Mouse (Mus musculus) testis, adult 2 months (tissue): ENCODE data around the gene Impad1.

ENCODE experiments used
- CTCF ChIP-seq: fragments of 200-500 bp; IDR thresholded peaks from 2 replicates; pipeline ENCODE4 v1.5.1; 2012; ENCODE audit warnings: low read depth, mild to moderate bottlenecking, inconsistent platforms, low read length, moderate library complexity; ENCODE audit not compliant: control insufficient read depth, insufficient read depth, insufficient replicate concordance
- POLR2A ChIP-seq: fragments of 200-500 bp; IDR thresholded peaks from 2 replicates; pipeline ENCODE4 v1.6.1; 2012; ENCODE audit warnings: low read depth, mild to moderate bottlenecking, inconsistent platforms, low read length, moderate library complexity; ENCODE audit not compliant: control insufficient read depth

DNA sequence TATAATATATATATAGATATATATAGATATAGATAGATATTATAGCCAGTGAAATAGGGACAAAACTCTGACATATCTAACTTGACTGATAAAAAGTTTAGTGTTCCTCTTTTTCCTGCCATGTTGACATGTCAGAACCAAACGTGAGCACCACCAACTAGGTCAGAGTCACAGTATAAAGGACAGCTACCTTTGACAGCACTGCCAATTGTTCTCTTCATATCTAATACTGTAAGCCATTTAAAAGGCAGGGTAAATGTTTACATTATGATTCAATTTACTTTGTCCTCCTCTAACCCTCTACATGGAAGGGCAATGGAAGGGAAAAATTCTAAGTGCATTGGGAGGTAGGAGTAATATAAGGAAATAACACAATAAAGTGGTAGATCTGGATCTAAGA, 8.8 kb downstream of the Impad1 start:
- no peak for TF ChIP-seq CTCF
- TF ChIP-seq POLR2A, result no peak
